Mouse (Mus musculus) gastrocnemius, postnatal 10 days (tissue): ENCODE results near the gene H2afy2. TPM values are rescaled to one million over a fixed set of nuclear protein-coding genes. Genes with fewer than 3 reads are reported as not detected.

Source experiments
- DNase-seq: peaks from one replicate; pipeline ENCODE4 v3.0.0; 2021; ENCODE audit warnings: mixed read lengths
- long read RNA-seq, 2 experiments: library from polyadenylated mRNA; stranded (forward); transcript quantifications; one replicate each; pipeline ENCODE4 v2.0.0; 2021
- total RNA-seq, 2 experiments: library from RNA; stranded (reverse); gene quantifications; 2 replicates each; pipeline ENCODE4 v1.2.3; 2021

Gene H2afy2
- 1 to 10 TPM; 4.7 to 7.8 TPM for total RNA-seq
- long read RNA-seq, experiment 1, transcript H2afy2-201 (9 exons, 2,175 nt) = major isoform, 7 of 7 reads
- long read RNA-seq, experiment 1, partial matches to known transcripts = 0 of 7 reads
- long read RNA-seq, experiment 1, other reads (novel, unspliced or antisense) = 0 of 7 reads
- long read RNA-seq, experiment 2, transcript H2afy2-201 (9 exons, 2,175 nt) = major isoform, 8 of 9 reads
- long read RNA-seq, experiment 2, partial matches to known transcripts = 1 of 9 reads
- long read RNA-seq, experiment 2, other reads (novel, unspliced or antisense) = 0 of 9 reads

GRCm38 (mm10) chr10:61783621-61784251 lies at the start of gene H2afy2:
TSS of gene H2afy2 (minus strand) at chr10:61784147.
- DNase-seq = peak; percentile 49

DNA sequence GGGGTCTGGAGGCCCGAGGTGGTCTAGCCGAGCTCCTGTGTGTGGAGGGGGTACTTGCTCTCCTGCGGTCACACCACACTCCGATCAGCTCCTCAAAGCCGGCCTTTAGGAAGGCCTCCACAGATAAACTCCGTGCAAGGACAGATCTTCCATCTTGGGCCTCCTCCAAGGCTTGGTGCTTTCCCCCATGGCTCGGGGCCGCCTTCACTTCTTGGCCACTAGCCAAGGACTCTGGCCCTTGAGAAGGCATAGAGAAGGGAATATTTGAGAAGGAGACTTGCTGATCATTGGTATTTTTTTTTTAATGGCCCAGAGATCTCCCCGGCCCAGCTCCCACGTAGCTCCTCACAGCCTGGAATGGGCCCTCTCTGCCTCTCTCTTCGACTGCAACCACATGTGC lies 48.8 kb upstream of the H2afy2 start:
- DNase-seq = no peak

- no peak for DNase-seq
Observed at GRCm38 (mm10) chr10:61831741-61832140, 47.8 kb upstream of the H2afy2 start.

- DNase-seq = no peak
Observed at GRCm38 (mm10) chr10:61831251-61831650, 47.3 kb upstream of the H2afy2 start.

DNA sequence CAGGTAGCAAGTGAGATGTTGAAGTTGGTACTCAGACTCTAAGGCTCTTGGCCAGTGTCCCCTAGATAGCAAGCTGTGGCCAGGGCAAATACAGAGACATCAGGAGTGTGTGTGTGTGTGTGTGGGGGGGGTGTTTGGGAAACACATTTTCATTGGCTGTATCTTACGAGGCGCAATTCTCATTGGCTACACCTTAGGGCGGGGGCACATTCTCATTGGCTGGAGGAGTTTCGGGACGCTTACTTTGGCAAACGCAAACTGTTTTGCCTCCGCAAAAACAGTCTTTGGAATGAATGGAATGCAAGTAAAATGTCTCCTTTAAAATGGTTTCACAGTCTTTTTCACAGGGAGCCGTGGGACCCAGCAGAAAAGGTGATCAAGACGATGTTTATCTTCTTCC lies 46.9 kb upstream of the H2afy2 start:
- DNase-seq = no peak

DNA sequence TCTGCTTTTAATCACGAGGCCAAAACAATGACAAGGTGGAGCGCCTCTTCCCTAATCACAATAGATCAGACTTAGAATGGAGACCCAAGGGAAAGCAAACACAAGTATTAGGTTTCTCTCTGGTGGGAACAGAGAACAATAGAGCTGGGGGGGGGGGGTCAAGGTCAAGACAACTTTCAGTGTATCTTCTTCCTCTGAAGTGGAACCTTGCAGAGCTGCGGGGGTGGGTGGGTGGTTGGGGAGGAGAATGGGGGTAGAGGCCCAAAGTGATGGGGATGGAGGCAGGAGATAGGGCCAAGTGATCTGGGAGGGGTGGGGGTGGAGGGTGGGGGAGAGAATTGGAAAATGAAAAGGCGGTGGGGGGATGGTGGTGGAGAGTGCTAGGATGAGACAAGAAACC lies 45.1 kb upstream of the H2afy2 start:
- no peak for DNase-seq

DNA sequence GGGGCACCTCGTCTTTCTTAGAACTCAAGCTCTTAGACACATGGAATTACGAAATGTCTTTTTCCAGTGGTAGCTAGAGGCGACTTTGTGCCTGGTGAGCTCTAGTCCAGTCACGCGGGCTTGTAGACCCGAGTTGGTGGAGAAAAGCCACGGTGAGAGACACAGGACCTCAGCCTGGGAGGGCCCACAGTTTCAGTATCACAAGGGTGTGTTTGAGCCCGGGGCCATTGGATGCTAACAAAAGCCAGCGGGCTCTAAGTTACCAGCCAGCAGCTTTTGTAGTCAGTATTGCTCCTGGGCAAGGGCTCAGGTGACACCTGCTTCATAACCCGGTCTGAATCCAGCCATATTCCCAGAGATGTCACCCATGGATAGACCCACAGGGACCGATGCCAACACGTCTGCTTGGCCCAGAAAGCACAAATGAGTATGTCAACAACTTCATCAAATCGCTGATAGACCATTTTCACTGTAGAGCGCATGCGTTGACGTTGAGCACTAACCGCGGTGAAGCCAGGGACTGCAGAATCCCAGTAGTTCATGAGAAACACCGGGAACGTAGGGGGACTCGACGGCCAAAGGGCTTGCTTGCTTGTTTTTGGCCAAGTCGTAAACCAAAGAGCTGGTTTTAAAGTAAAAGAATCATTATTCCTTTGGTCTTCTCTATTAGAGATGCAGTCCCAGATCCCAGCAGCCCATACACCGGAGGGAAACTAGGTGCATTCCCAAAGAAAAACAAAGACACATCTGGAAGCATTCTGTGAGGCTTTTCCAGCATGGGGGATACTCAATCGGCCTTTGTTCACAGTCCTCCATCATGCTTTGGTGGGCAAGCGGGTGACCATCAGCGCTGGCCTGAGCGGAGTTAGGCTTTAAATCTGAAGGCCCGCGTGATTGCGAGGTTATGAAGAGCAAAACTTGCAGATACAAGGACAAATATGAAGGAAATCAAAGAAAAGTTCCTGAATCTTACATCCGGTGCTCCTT lies 44.3 kb upstream of the H2afy2 start:
- DNase-seq = no peak

- no peak for DNase-seq
Observed at GRCm38 (mm10) chr10:61826753-61827435, 42.9 kb upstream of the H2afy2 start.

DNA sequence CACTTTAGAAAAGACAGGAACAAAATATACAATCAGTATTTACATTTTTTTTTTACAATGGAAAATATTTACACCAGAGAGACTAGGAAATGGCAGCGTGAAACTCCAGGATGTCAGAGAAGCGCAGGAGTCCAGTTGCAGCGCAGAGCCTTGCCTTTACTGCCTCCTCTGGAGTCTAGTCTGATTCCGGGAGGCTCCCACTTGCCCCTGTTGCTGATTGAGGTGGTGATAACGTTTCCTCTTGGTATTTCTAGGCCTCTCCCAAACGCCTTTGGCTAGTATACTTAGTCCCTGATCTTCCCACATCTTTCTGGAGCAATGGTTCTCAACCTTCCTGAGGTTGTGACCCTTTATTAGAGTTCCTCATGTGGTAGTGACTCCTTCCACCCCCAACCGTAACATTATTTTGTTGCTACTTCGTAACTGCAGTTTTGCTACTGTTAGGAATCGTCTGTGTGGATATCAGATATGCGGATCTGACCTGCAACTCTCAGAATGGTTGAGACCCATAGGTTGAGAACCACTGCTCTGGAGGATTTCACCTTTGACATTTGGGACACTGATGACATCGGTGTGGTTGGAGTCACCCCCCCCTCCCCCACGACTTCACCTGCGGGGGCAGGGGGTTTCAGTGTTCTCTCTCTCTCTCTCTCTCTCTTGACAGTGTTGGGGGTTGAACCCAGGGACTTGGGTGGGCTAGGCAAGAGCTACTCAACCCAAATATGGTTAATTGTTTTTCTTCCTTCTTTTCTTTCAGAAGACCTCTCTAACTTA lies 42.2 kb upstream of the H2afy2 start:
- no peak for DNase-seq

DNA sequence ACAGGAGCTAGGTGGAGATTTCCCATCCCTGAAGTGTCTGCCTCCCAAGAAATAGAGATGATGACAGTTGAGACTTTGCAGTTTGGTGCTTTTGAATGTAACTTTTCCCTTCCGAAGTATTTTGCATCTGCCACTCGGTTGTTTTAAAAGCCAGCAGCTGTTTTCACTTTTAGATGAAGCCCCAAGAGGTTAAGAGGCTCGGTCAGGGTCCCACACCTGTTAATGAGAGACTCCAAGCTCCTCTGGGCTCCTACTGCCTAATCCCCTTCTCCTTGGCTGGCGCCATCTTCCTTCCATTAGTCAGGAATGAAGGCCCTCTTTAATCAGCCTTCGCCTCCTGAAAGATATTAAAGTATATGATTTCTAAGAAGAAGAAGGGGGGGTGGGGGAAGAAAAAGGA lies 41.6 kb upstream of the H2afy2 start:
- no peak for DNase-seq

DNA sequence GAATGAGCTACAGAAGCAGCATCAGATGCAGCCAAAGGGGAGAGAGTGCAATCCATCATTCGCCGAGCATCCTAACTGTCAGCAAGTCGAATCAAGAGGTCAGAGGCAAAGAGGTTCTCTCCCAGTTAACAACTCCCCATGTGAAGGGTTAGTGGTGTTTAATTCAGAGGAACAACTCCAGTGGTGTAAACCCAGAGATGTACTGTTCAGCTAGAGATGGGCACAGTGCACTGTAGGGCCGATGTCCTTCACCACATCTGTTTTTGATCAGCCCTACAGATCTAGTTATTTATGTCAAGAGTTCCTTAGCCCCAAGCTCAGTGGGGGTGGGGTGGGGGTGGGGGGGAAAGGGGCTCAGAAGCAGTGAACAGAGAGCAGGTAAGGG lies 39.8 kb upstream of the H2afy2 start:
- DNase-seq = no peak

GRCm38 (mm10) chr10:61822968-61823730 lies 39.2 kb upstream of the H2afy2 start:
- no peak for DNase-seq

DNA sequence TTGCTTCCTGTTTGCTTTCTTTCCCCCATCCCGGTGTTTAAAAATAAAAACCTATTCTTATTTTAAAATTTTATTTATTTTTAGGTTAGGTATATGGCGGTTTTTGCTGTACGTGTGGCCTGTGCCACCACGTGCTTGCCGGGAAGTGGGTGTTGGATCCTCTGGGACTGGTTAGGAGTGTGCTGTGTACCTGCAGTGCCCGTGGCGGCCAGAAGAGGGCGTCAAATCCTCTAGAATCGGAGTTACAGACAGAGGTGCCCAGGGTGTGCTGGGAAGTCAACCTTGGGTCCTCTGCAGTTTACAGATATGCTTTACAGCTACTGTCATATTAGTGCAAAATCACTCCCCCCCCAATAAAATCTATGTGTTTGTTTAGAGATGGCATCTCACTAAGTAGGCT lies 36.1 kb upstream of the H2afy2 start:
- no peak for DNase-seq

DNA sequence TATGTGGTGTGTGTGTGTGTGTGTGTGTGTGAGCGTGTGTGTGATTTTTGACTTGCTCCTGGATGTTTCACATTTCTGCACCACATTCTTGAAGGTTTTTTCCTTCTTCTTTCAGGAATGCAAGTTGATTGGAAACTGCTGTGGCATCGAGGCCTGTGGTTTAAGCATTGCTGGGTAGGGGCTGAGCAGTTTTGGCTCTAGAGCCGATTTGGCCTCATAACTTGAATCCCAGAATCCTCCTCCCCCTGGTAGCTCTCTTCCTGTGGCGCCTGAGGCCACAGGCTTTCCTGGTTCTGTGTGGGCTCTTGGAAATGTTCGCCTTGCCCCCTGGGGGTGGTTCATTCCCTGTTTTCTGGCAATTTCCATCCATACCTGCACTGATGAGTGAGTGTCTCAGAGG lies 28.0 kb upstream of the H2afy2 start:
- DNase-seq = no peak

DNA sequence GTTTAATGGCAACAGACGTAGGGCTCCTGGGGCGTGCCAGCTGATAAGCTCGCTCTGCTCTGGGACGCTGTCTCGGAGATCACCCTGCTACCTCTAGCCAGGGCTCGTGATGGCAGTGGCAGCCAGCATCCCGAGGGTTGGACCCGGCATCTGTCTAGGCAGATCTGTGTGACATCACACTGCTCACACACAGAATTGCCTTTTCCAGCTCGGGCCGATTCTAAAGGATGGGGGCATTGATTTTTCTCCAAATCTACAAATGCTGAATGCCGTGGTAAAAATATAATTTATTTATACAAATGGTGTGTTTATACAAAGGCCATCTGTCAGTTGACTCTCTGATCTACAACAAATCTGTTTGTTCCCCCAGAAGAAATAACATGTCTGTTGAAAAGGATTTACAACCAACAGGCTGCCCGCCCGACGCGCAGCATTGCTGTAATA lies 14.2 kb upstream of the H2afy2 start:
- no peak for DNase-seq

DNA sequence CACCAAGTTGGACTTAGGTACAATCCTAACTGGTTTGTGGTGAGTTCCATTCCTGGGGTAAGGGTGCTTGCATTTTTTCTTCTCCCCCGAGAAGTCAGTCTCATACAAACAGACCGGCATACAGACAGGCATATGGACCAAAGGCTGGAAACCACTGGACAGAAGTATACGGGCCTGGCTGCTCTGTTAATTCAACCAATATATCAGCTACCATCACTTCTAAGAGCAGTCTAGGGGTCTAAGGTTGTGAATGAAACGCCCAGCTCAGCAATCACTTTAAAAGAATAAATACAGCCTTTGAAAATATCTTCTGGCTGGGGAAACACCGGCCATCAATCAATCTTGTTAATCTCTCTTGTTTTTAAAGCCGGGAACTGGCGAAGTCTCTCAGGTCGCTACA lies 11.5 kb upstream of the H2afy2 start:
- DNase-seq = no peak

DNA sequence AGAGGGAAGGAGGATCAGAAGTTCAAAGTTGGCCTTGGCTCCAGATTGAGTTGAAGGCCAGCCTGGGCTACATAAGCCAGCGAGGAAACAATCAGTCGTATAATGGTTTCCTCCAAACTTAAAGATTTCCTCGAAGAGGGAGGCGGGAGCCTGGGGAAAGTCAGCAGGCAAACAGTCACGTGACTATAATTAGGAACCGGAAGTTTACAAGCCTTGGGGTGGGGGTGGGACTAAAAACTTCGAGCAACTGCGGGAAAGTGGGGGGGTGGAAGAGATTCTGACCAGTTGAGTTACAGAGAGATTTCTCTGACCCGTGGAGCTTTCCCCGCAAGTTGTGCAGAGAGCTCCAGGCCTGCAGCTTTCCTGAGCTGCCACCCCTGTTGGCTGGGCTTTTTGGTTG lies 11.0 kb upstream of the H2afy2 start:
- no peak for DNase-seq

GRCm38 (mm10) chr10:61793015-61793414 lies 9.1 kb upstream of the H2afy2 start:
- DNase-seq = no peak

- no peak for DNase-seq
Observed at GRCm38 (mm10) chr10:61788499-61788898, 4.6 kb upstream of the H2afy2 start.

DNA sequence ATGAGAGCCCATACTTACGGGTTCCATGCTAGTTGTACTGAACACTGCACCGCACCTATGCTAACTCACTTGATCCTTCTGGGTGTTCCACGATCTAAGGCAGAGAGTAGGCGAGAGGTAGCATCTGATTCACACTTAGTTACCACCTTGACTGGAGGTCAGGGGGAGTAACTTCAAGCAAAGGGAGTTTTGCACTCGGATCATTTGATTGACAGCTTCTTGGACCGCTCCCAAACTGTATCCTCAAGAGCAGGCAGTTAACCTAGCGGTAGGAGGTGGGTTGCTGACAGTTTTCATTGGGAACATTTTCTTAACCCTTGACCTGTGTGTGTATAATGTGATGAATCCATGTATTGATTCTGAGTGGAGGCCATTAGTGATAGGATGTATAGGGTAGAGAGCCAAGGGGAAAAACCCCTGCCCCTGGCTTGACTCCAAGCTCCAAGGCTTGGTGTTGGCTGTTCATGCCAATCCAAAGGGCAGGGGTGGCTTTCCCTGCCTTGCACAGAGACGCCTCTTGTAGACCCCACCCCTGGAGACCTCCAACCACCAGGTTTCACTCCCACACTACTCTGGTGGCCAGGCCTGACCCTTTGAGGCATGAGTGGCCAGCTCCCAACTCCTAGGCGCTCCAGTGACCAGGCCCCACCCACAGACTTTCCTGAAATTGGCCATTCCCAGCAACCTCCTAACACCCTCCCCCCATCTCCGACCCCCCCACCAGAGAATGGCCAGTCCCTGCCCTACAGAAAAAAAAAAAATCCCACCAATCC lies 3.8 kb upstream of the H2afy2 start:
- no peak for DNase-seq
